Mouse (Mus musculus): ENCODE results near the gene Gtf2h5. TPM values are rescaled to one million over a fixed set of nuclear protein-coding genes. Genes with fewer than 3 reads are reported as not detected.
A peak's percentile ranks its signal among the peaks of the same experiment; 100 is the strongest.

Gtf2h5 gene
- polyA plus RNA-seq, 1 experiment: 48.5 TPM

DNA sequence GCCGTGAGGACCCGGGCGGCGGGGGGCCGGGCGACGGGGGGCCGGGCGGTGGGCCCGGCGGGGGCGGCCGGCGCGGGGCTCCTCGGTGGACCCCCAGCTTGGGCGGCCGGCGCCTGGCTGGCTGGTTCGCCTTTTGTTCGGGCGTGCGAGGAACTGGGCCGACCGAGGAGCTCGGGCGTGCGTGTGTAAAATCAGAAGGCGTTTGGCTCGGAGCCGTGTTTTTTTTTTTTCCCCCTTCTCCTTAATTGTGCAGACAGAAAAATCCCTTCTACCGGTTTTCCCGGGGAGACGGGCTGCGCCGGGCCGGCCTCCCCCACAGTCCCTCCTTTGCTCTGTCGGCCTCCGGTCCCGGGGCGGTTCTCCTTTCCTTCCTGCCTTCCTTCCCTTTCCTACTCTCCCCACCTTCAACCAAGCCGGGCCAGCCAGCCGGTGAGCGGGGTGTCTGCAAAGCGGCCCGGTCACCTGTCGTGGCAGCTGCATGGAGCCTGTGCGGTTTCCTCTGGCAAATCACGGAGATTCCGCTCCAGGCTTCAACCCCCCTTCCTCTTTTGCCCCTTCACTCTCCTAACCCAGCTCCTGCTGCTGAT, 27.5 kb downstream of the Gtf2h5 start:
- peak overlapping the region; percentile 91 for H3K4me3 ChIP-seq (ENCODE audit: insufficient read depth, low read length)
- TF ChIP-seq POLR2A (IDR thresholded peaks at IDR 0.05; ENCODE audit: borderline replicate concordance, low read depth, low read length) (no peak), CTCF (IDR thresholded peaks at IDR 0.05; ENCODE audit: low read depth, low read length) (no peak)
- H3K4me1 ChIP-seq (ENCODE audit: control insufficient read depth, insufficient read depth, low read length): peaks cover 12% of the 10 kb centered on the region
- H3K27ac ChIP-seq (ENCODE audit: insufficient read depth, low read depth, low read length): peak overlapping the region; percentile 41

DNA sequence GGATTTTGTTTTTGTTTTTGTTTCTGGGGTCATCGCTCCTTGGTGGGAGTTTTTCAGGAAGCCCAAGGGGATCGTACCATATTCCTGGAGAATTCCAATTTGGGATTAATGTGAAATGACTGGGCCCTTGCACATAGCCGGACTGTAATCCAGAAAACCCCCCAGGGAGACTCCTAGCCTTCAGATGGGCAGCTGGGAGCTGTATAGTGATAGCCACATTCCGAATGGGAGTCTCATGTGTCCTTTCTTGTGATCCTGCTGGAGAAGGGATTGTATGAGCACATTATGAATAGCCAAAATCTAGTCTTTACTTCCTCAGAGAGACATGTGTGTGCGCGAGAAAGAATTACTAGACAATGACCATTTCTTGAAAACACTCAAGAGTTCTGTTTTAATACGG, 28.6 kb downstream of the Gtf2h5 start:
- Histone ChIP-seq H3K4me3 (ENCODE audit: insufficient read depth, low read length) (no peak overlapping the region), H3K4me1 (ENCODE audit: control insufficient read depth, insufficient read depth, low read length) (peaks cover 12% of the 10 kb centered on the region), H3K27ac (ENCODE audit: insufficient read depth, low read depth, low read length) (no peak overlapping the region)
- TF ChIP-seq POLR2A (IDR thresholded peaks at IDR 0.05; ENCODE audit: borderline replicate concordance, low read depth, low read length): no peak
- no peak for TF ChIP-seq CTCF (IDR thresholded peaks at IDR 0.05; ENCODE audit: low read depth, low read length)

- Histone ChIP-seq H3K27ac (ENCODE audit: insufficient read depth, low read depth, low read length) (no peak overlapping the region), H3K4me3 (ENCODE audit: insufficient read depth, low read length) (no peak overlapping the region), H3K4me1 (ENCODE audit: control insufficient read depth, insufficient read depth, low read length) (peaks cover 8% of the 10 kb centered on the region)
- TF ChIP-seq CTCF (IDR thresholded peaks at IDR 0.05; ENCODE audit: low read depth, low read length): no peak
- no peak for TF ChIP-seq POLR2A (IDR thresholded peaks at IDR 0.05; ENCODE audit: borderline replicate concordance, low read depth, low read length)
Observed at GRCm38 (mm10) chr17:6110956-6111355, 31.4 kb downstream of the Gtf2h5 start.

DNA sequence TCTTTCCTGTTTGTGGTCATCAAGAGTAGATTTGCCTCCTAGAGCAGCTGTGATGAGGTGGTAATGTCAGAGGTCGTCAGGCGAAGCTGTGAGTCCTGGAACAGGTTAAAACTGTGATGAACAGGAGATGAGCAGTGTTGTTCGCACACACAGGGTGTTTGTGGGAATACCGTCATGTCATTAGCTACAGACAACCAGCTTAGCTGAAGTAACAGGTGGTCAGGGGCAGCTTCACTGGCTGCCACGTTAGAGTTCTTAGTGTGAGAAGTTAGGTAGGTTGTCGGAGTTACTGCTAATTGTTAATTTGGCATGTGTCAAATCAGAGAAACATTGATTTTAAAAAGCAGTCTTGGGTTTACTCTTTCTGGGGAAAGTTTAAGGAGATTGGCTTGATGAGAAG, 34.1 kb downstream of the Gtf2h5 start:
- no peak for TF ChIP-seq CTCF (IDR thresholded peaks at IDR 0.05; ENCODE audit: low read depth, low read length)
- TF ChIP-seq POLR2A (IDR thresholded peaks at IDR 0.05; ENCODE audit: borderline replicate concordance, low read depth, low read length): no peak
- H3K4me1 ChIP-seq (ENCODE audit: control insufficient read depth, insufficient read depth, low read length): peaks cover 5% of the 10 kb centered on the region
- H3K4me3 ChIP-seq (ENCODE audit: insufficient read depth, low read length): no peak overlapping the region
- H3K27ac ChIP-seq (ENCODE audit: insufficient read depth, low read depth, low read length): no peak overlapping the region

DNA sequence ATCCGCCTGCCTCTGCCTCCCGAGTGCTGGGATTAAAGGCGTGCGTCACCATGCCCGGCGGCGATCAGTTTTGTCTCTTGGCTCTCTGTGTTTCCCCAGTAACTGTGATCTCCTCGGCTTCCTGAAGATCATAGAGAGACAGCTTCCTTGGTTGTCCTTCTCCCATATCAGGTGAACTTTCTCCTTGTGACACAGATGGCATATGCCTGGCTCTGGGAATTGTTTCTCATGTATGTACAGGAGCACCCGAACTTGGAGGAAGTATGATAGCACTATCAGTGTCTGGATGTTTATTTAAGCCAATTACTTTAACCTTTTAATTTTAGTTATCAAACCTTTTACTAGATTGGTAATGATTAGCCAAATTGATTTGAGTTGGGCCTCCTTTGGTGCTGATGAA, 35.5 kb downstream of the Gtf2h5 start:
- TF ChIP-seq CTCF (IDR thresholded peaks at IDR 0.05; ENCODE audit: low read depth, low read length): no peak
- no peak overlapping the region for H3K27ac ChIP-seq (ENCODE audit: insufficient read depth, low read depth, low read length)
- H3K4me3 ChIP-seq (ENCODE audit: insufficient read depth, low read length): no peak overlapping the region
- peaks cover 8% of the 10 kb centered on the region for H3K4me1 ChIP-seq (ENCODE audit: control insufficient read depth, insufficient read depth, low read length)

DNA sequence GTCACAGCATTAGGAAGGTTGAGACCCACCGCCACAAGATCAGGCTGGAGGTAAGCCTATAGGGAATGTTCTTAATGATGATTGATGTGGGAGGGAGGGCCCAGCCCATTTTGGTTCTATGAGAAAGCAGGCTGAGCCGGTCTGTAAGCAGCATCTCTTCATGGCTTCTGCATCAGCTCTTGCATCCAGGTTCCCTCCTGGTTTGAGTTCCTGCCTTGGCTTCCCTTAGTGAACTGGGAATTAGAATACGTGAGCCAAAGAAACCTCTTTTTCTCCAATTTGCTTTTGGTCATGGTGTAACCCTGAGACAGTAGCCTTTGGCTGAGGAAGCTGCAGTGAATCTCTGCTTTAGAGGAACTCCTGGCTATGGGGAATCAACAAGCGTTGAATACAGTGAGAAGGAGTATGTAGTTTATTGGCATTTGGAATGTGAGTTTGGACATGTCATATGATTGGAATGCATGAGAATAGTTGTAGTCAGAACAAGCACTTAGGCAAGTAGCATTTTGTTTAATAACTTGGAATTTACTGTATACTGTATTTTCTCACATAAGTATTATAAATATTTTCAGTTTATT, 37.7 kb downstream of the Gtf2h5 start:
- H3K4me3 ChIP-seq (ENCODE audit: insufficient read depth, low read length): no peak overlapping the region
- TF ChIP-seq CTCF (IDR thresholded peaks at IDR 0.05; ENCODE audit: low read depth, low read length): no peak
- no peak for TF ChIP-seq POLR2A (IDR thresholded peaks at IDR 0.05; ENCODE audit: borderline replicate concordance, low read depth, low read length)
- no peak overlapping the region for H3K27ac ChIP-seq (ENCODE audit: insufficient read depth, low read depth, low read length)
- peaks cover 8% of the 10 kb centered on the region for H3K4me1 ChIP-seq (ENCODE audit: control insufficient read depth, insufficient read depth, low read length)

DNA sequence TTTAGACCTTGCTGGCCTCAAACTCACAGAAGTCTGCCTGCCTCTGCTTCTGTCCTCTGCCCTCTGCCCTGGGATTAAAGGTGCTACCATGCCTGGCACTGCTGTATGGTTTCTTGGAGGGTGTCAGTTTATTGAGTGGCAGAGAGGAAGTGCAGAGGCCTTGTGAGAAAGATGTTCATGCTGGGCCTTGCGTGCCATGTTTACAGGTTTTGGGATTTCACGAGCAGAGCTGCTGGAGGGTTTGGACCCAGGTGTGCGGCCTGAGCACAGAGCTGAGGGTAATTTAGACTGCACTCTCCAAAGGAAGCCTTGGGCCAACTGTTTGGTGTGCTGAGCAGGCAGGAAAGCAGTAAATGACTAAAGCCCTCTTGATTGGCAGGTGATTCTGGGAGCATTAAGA, 38.3 kb downstream of the Gtf2h5 start:
- Histone ChIP-seq H3K4me3 (ENCODE audit: insufficient read depth, low read length) (no peak overlapping the region), H3K4me1 (ENCODE audit: control insufficient read depth, insufficient read depth, low read length) (peaks cover 8% of the 10 kb centered on the region), H3K27ac (ENCODE audit: insufficient read depth, low read depth, low read length) (no peak overlapping the region)
- TF ChIP-seq POLR2A (IDR thresholded peaks at IDR 0.05; ENCODE audit: borderline replicate concordance, low read depth, low read length) (no peak), CTCF (IDR thresholded peaks at IDR 0.05; ENCODE audit: low read depth, low read length) (no peak)

GRCm38 (mm10) chr17:6118861-6119260, 39.3 kb downstream of the Gtf2h5 start:
- H3K4me1 ChIP-seq (ENCODE audit: control insufficient read depth, insufficient read depth, low read length): peaks cover 13% of the 10 kb centered on the region
- H3K4me3 ChIP-seq (ENCODE audit: insufficient read depth, low read length): no peak overlapping the region
- TF ChIP-seq CTCF (IDR thresholded peaks at IDR 0.05; ENCODE audit: low read depth, low read length): no peak
- no peak for TF ChIP-seq POLR2A (IDR thresholded peaks at IDR 0.05; ENCODE audit: borderline replicate concordance, low read depth, low read length)
- H3K27ac ChIP-seq (ENCODE audit: insufficient read depth, low read depth, low read length): no peak overlapping the region

DNA sequence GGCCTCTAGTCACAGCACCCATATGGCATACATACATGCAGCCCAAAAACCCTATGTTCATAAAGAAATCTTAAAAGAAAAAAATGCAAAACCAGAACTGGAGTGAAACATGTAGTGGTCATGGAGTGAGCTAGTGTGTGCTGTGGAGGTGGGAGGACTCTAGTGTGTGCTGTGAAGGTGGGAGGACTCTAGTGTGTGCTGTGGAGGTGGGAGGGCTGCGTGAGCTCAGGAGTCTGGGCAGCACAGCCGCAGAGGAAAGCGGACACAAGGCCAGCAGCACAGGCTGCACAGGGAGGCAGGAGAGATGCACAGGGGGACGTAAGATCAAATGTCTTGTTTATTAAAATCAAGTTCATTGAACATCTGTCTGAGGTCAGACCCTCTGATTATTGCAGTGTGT, 44.2 kb downstream of the Gtf2h5 start:
- TF ChIP-seq POLR2A (IDR thresholded peaks at IDR 0.05; ENCODE audit: borderline replicate concordance, low read depth, low read length) (no peak), CTCF (IDR thresholded peaks at IDR 0.05; ENCODE audit: low read depth, low read length) (no peak)
- H3K4me3 ChIP-seq (ENCODE audit: insufficient read depth, low read length): no peak overlapping the region
- peaks cover 13% of the 10 kb centered on the region for H3K4me1 ChIP-seq (ENCODE audit: control insufficient read depth, insufficient read depth, low read length)
- no peak overlapping the region for H3K27ac ChIP-seq (ENCODE audit: insufficient read depth, low read depth, low read length)

- Histone ChIP-seq H3K4me3 (ENCODE audit: insufficient read depth, low read length) (no peak overlapping the region), H3K4me1 (ENCODE audit: control insufficient read depth, insufficient read depth, low read length) (peaks cover 14% of the 10 kb centered on the region), H3K27ac (ENCODE audit: insufficient read depth, low read depth, low read length) (no peak overlapping the region)
- TF ChIP-seq POLR2A (IDR thresholded peaks at IDR 0.05; ENCODE audit: borderline replicate concordance, low read depth, low read length) (no peak), CTCF (IDR thresholded peaks at IDR 0.05; ENCODE audit: low read depth, low read length) (no peak)
Observed at GRCm38 (mm10) chr17:6125441-6125840, 45.9 kb downstream of the Gtf2h5 start.
